Mouse (Mus musculus) bone marrow macrophage, adult 2 months (primary cell): ENCODE measurements around the gene 5730596B20Rik. TPM values are rescaled to one million over a fixed set of nuclear protein-coding genes. Genes with fewer than 3 reads are reported as not detected.

ENCODE experiments used
- H3K27ac ChIP-seq: 2 replicates; pipeline ENCODE4 v1.5.1; 2012; ENCODE audit warnings: low read depth, low read length; ENCODE audit not compliant: insufficient read depth
- H3K4me1 ChIP-seq: 2 replicates; pipeline ENCODE4 v1.6.1; 2012; ENCODE audit warnings: low read length; ENCODE audit not compliant: control insufficient read depth, insufficient read depth
- H3K4me3 ChIP-seq: 2 replicates; pipeline ENCODE4 v1.5.1; 2012; ENCODE audit warnings: mild to moderate bottlenecking, low read length, moderate library complexity; ENCODE audit not compliant: insufficient read depth
- CTCF ChIP-seq: IDR thresholded peaks from 2 replicates; pipeline ENCODE4 v1.5.1; 2012; ENCODE audit warnings: low read depth, mild to moderate bottlenecking, low read length, moderate library complexity
- POLR2A ChIP-seq: IDR thresholded peaks from 2 replicates; pipeline ENCODE4 v1.6.1; 2012; ENCODE audit warnings: mild to moderate bottlenecking, low read depth, low read length, borderline replicate concordance
- polyA plus RNA-seq: library from polyadenylated mRNA; stranded (reverse); fragments of >200 nt; gene quantifications from 2 replicates; pipeline ENCODE4 v1.2.4, GENCODE M21; 2012; ENCODE audit not compliant: missing spikeins, insufficient read depth, insufficient read length

5730596B20Rik gene
- polyA plus RNA-seq, 1 experiment: not detected

DNA sequence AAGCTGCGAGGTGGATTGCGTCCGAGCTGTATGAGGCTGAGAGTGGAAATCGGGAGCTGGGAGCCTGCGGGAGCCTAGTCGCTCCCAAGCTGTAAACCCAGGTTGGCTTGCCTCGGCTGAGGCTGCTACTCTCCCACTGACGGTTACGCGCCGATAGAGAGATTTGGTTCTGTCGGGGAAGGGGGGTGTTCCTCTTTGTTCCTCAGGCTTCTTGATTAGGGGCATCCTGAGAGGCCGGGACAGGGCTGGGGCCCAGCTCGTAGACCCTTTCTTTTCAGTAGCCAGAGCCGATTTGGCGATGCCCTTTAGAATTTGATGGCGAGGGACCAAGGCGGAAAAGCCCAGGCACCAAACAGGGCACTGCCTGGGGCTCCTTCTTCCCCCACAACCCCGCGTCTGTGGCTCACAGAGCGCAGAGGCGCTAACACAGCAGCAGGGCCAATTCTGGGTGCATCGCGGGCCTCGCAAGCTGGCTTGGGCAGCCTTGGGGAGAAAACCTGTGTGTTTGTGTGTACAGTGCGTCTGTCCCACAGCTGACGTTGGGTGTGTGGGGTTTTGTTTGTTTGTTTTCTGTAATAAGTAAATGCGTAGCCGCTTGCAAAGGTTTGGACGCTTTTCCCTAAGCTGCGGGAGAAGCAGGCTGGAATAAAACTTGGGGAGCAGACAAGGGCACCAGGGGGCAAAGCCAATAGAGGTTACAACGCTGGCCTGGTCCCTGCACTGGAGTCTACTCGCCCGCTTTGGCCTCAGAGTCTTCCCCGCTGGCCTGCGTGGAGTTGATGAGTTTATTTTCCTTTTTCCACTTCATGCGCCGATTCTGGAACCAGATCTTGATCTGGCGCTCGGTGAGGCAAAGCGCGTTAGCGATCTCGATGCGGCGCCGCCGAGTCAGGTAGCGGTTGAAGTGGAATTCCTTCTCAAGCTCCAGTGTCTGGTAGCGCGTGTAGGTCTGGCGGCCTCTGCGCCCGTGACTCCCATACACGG is 28.6 kb downstream of the 5730596B20Rik start:
- H3K4me3 ChIP-seq: no peak overlapping the region
- H3K27ac ChIP-seq: no peak overlapping the region
- TF ChIP-seq CTCF (no peak), POLR2A (no peak)

DNA sequence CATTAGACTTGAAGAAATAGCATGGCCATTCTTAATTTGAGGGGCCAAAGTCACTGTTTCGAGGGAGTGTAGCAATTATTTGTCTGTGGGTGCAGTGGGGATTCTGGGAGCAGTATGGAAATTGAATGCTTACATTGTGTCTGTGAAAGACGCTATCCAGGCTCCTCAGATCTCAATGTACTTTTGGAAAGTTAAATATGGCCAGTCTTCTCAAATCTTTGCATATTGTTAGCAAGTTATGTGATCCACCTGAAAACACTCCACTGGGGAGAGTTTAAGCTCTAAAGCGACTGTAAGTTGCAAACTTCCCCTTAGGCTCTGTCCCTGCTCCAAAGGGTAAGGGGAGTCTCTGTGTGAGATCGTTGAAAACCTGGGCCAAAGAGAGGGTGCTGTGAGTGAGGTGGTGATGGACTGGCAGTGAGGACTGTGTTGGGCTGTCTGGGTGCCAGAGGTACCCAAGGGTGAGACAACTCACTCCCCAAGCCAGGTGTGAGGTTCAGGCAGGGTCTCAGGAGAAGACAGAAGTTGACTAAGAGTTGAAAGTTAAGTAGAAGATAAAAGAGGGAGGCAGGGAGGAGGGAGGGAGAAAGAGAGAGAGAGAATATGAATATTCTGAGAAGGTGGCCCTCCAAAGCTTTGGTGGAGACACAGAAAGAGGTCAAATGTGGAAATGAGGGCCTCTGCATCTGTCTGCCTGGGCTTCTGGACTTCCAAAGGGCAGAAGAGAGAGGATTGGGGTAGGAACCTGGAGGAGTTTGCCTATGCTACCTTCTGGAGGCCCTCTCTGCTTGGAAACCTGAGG is 29.8 kb downstream of the 5730596B20Rik start:
- H3K27ac ChIP-seq: no peak overlapping the region
- TF ChIP-seq POLR2A (no peak), CTCF (no peak)

More for the DNA sequence above, 28.6 kb downstream of the 5730596B20Rik start:
- no peaks in the 10 kb centered on the region for H3K4me1 ChIP-seq

DNA sequence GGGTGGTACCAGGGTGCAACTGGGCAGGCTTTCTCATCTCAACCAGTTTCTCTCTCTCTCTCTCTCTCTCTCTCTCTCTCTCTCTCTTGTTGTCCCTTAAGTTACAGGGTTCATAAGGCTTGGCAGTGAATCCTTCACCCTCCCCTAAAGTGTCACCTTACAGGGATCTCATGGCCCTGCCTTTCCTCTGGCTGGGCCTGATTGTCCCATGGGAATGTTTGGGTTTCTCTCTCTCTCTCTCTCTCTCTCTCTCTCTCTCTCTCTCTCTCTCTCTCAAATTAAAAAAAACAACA is 30.3 kb downstream of the 5730596B20Rik start:
- Histone ChIP-seq H3K27ac (no peak overlapping the region), H3K4me3 (no peak overlapping the region), H3K4me1 (peaks cover 4% of the 10 kb centered on the region)
- TF ChIP-seq POLR2A: no peak
- TF ChIP-seq CTCF: no peak

More for the DNA sequence above, 29.8 kb downstream of the 5730596B20Rik start:
- H3K4me1 ChIP-seq: peaks cover under 1% of the 10 kb centered on the region
- no peak overlapping the region for H3K4me3 ChIP-seq

DNA sequence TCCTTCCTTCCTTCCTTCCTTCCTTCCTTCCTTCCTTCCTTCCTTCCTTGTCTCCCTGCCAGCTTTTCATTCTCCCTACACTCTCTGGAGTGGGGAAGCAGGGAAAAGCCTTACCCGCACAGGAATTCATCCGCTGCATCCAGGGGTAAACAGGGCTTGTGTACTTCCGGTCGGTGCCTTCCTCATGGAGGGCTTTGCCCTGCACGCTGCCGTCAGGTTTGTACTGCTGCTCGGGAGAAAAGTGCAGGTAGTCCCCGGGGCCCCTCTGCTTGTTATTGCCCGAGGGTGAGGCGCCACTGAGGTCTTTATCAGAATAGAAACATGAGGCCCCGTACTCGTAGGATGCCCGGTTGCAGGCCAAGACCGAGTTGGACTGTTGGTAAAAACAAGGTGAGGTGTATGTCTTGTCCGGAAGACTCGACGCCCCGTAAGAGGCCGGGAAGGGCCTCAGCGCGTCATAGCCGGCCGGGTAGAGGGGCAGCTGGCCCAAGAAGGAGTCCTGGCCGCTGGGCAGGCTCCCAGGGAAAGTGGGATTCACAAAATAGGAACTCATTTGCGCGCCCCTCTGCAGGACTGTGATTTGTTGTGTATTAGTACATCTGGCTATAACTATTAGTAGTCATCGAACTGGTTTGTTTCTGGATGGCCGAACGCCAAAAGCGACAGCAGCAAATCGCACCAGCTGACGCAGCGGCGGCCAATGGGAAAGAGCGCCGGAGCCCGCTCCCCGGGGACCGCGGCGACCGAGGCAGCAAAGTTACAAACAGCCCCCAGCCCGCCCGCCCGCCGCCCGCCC is 31.0 kb downstream of the 5730596B20Rik start, which contains the start of gene Hoxa6:
TSS of gene Hoxa6 (minus strand) at position 651 of the 796 bp plus-strand sequence.
- Histone ChIP-seq H3K4me3 (no peak within 1 kb of the TSS), H3K27ac (no peak within 1 kb of the TSS), H3K4me1 (peaks cover 4% of the 10 kb centered on the region)
- TF ChIP-seq CTCF: no peak
- no peak for TF ChIP-seq POLR2A

DNA sequence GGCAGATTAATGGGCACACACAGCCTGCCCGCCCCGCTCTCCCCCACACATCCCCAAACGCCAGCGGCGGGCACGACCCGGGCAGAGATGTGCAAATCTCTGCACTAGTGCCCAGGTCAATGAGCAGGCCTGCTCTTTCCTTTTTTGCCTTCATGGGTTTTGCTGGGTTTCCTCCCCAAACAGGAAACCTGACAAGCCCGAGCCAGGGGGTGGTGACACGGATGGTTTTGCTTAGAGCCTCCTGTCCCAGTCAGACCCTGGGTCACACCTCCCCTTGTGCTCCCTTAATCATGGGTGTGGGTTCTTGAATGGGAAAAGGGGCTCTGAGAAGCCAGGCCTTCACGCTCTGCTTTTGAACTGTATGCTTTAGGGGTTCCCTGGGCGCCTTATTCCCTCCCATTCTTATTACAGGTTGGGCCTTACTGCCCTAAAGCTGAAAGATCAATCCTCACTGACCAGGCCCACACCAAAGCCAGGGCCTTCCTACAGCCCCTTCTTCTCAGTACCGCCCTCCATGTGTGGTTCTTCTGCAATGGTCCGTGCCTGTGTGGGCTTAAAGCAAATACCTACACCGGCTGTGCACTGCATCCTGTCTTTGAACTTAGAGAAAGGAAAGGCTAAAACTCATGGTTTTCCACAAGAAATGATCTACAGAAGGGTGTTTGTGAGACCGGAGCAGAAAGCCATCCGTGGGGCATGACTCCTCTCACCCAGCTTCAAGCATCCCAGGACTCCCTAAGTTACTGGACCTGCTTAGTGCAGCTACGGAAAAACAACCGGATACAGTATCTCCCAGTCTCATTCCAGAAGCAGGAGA is 31.8 kb downstream of the 5730596B20Rik start:
- H3K27ac ChIP-seq: no peak overlapping the region
- no peak overlapping the region for H3K4me3 ChIP-seq
- TF ChIP-seq POLR2A (no peak), CTCF (no peak)
- peaks cover 4% of the 10 kb centered on the region for H3K4me1 ChIP-seq

DNA sequence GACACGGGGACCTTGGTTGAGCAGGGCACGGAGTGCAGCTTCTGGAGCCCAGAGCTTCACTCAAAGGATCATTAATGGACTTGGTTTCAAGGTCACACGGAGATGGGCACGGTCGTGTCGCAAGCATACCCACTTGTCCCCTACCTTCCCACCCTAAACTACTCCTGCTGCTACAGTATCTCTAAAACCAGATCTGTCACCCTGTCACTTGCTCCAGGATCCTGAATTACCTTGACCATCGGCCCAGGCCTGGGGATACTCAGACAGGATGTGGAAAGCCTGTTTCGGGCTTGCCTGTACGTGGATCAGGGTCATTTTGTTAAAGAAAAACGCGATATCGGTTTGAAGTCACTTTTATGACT is 32.4 kb downstream of the 5730596B20Rik start:
- TF ChIP-seq POLR2A (no peak), CTCF (no peak)
- H3K27ac ChIP-seq: no peak overlapping the region
- H3K4me1 ChIP-seq: peaks cover 4% of the 10 kb centered on the region
- no peak overlapping the region for H3K4me3 ChIP-seq

DNA sequence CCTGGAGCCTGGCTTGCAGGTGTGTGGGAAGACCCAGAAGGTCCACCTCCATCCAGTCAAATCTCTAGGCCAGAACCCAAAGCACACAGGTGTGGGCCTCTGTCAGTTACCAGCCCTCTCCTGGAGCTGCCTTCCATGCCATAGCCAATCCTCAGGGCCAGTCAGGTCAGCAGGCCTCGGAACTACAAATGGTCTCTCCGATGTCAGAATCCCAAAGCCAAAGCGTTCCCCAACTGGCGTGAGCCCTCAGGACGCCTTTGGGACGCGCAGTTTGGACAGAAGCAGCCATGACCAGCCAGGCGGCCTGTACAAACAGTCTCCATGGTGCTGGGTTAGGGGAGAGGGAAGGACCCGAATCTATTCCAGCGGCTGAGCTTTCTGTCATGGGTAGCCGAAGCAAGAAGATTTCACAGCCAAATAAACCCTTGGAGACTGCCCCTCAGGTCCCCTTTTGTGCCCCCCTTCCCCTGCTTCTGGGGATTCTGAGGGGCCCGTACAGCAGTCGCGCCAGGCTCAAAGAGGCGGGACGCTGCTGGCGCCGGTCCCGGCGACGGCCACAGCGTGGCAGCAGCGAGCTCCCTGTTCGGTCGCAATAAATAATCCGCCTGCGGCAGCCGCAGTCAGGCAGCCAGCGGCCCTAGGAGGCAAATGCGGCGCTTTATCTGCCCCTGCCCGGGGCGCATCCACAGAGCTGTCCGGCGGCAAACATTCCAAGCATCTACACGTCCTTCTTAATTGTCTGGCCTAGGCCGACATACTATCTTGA is 34.1 kb downstream of the 5730596B20Rik start:
- TF ChIP-seq CTCF: peak; percentile 10; the same call in 1 of the 2 replicates
- no peak for TF ChIP-seq POLR2A
- no peak overlapping the region for H3K27ac ChIP-seq
- H3K4me1 ChIP-seq: peaks cover 4% of the 10 kb centered on the region
- peak overlapping the region; percentile 55 for H3K4me3 ChIP-seq

DNA sequence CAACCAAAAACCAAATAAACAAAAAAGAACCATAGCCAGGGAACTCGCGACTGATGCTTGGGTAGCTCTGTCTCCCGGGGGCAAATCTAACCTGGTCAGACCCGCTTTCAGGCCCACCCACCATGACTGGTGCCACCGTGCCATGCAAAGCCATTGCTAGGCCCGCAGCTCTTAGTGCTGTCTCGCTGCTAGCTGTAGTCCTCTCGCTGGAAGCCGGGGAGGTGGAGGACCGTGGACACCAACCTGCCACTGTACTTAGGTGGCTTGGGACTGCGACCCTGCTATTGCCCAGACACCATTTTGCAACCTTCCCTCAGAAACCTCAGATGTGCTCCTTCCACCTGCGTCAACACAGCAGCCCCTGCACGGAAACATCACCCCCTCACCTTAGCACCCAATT is 34.7 kb downstream of the 5730596B20Rik start:
- H3K4me3 ChIP-seq: peak overlapping the region; percentile 55
- H3K4me1 ChIP-seq: peaks cover 4% of the 10 kb centered on the region
- H3K27ac ChIP-seq: no peak overlapping the region
- TF ChIP-seq POLR2A (no peak), CTCF (no peak)
